Mouse (Mus musculus) skeletal muscle tissue, adult 2 months (tissue): ENCODE measurements at regions not wholly inside any gene's neighbourhood (a gene's known extent, or its start where the extent isn't known, plus 50 kb on each side); places are given as distances from the start of the nearest gene placed in this dataset.

Experiments used
- DNase-seq: peaks from one replicate; pipeline ENCODE4 v3.0.0-alpha.2; 2012; ENCODE audit warnings: low read depth, low spot score

- DNase-seq, result no peak
Measured at GRCm38 (mm10) chr2:159950369-159950768, 383.6 kb downstream of the Gm826 start.

- DNase-seq, result no peak
Measured at GRCm38 (mm10) chr2:159949046-159949445, 384.9 kb downstream of the Gm826 start.

DNA sequence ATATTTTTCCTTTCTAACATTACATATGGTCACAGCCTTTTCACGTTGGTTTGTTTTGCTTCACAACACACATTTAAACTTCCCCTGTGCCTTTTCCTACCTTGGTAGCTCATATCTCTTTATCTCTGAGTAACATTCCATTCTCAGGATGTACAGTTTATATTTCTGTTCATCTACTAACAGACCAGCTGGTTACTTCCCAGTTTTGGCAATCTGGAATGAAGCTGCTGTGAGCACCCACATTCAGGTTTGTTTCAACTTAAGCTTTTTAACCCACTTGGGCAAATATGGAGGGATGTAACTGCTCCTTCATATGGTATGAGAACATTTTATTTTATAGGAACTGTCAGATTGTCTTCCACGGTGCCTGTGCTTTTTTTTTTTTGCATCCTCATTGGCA lies 403.2 kb downstream of the Gm826 start:
- DNase-seq, result no peak

- no peak for DNase-seq
Measured at GRCm38 (mm10) chr2:159889701-159890100, 444.3 kb downstream of the Gm826 start.

- DNase-seq, result no peak
Measured at GRCm38 (mm10) chr2:159884773-159885459, 449.0 kb downstream of the Gm826 start.

GRCm38 (mm10) chr2:159866981-159867380 lies 467.0 kb downstream of the Gm826 start:
- no peak for DNase-seq

- DNase-seq, result no peak
Measured at GRCm38 (mm10) chr2:159866391-159866790, 467.6 kb downstream of the Gm826 start.

- DNase-seq, result no peak
Measured at GRCm38 (mm10) chr2:159863185-159863584, 470.8 kb downstream of the Gm826 start.

- peak; percentile 80 for DNase-seq
Measured at GRCm38 (mm10) chr2:159853891-159854665, 479.9 kb downstream of the Gm826 start.

- peak; percentile 57 for DNase-seq
Measured at GRCm38 (mm10) chr2:159852959-159853358, 481.0 kb downstream of the Gm826 start.

DNA sequence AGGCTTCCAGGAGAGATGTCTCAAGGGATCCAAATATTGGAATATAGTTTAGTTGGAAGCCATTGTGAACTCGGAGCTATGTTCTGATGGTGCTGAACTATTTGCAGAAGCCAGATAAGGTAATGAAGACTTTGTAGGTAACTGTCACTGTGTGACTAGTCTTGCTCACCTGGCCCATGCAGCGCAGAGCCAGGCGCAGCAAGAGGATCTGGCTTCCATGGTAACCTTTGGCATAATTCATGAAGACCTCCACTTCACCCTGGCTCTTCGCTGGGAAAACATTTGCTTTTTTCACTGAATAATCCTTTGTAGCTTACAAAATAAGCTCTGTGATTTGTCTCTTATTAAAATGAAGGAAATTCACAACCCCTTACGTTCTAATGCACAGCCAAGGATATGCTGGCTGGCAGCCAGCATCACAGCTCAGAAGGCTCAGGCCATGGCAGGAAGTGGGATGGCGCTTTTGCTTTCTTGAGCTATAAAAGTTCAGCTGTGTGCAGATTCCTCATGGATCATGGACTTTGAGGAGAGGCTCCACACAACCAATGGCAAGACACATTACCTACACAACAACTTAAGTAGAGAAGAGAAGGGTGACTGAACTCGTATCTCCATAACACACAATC lies 501.4 kb downstream of the Gm826 start:
- DNase-seq, result no peak

DNA sequence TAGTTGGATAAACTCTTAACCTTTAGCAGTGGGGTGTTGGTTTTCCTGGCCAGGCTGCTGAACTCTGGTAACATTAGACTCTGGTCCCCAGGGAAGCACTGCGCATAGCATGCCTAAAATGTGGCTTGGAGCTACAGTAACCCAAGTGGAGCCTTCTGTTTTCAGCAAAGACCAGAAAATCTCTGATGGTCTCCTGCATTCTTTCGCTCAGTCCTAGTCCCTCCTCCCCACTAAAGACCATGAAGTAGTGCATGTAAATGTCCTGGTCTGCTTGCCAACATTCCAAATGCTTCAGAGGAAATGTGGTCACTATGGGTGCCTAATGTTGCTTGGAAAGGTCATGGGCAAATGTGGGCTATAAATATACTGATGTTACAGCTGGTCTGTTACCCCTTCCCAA lies 507.5 kb downstream of the Gm826 start:
- DNase-seq, result peak; percentile 84

DNA sequence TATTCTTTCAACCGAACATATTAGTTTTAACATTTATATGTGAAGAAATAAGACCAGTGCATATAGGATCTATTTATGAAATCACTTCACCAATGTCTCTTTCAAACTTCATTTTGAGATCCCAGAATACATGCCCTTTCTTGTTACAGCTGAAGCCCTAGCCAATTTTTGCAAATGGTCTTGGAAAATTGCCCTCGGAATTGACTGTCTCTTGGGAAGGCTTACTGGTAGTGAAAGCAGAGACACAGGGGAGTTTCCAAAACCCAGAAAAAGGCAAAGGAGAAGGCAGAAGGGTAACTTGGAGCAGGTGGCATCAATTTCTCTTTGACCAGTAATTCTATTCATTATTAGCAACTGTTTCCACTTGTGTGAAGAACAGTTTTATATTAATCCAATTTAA lies 515.4 kb downstream of the Gm826 start:
- DNase-seq, result peak; percentile 50

DNA sequence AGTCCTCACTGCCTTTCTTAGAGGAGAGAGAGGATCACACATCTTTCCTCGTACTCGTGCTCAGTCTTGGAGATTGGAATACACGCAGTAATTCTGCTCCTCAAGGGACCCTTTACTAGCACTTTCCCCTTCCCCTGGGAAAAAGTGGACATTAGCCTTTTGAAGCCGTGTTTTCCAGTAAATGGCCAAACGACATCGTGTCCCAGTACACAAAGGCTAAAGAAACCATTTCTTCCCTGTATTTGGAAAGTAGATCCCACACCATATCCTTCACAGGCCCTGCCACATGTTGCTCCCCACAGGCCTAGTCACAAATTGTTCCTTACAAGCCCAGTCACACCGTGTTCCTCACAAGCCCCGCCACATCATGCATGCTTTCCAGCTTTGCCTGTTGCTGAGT lies 517.6 kb downstream of the Gm826 start:
- DNase-seq, result no peak
